Comparison of ENCODE assay signal across 9 mouse cellular contexts in genomic region chr5:37826706-37827625, GRCm38 (mm10). TPM values are rescaled to one million over a fixed set of nuclear protein-coding genes. Genes with fewer than 3 reads are reported as not detected.
DNase-seq lines count a peak whose midpoint lies in the region; ATAC-seq and TF ChIP-seq lines count a peak whose summit lies in the region.
"Had no signal": no experiment of that assay in that cellular context is flagged by ENCODE, and none has a peak within 500 bp of the region (broad histone marks: within the 10 kb centered on the region; RNA-seq: fewer than 3 reads in every experiment).

No protein-coding gene starts in this region.

- no peak for TF ChIP-seq CTCF in left cerebral cortex, adult 2 months (IDR thresholded peaks at IDR 0.05)

- under 1% methylated on average over 59 of the region's 59 CpGs for WGBS in heart, embryonic 12.5 days
- under 1% methylated on average over 59 of the region's 59 CpGs for WGBS in hindbrain, embryonic 10.5 days
- under 1% methylated on average over 59 of the region's 59 CpGs for WGBS in midbrain, embryonic 15.5 days

- H3K4me1 ChIP-seq in heart, embryonic 12.5 days (replicated peaks), result peaks cover 21% of the 10 kb centered on the region
- H3K4me1 ChIP-seq in hindbrain, embryonic 10.5 days (replicated peaks), result peaks cover 76% of the 10 kb centered on the region
- peaks cover 32% of the 10 kb centered on the region for H3K4me1 ChIP-seq in midbrain, embryonic 15.5 days

- no peak overlapping the region for H3K9ac ChIP-seq in heart, embryonic 12.5 days
- no peak overlapping the region for H3K9ac ChIP-seq in midbrain, embryonic 15.5 days

- intact Hi-C loops in left cerebral cortex, adult 2 months (cut with DNase I), result no loop called here

- H3K9me3 ChIP-seq in heart, embryonic 12.5 days (replicated peaks), result peaks cover 8% of the 10 kb centered on the region
- H3K9me3 ChIP-seq in hindbrain, embryonic 10.5 days, result 0 out of 2 replicates have a peak, but pooled peaks cover 4% of the 10 kb centered on the region
- H3K9me3 ChIP-seq in midbrain, embryonic 15.5 days, result no peaks in the 10 kb centered on the region

- H3K4me3 ChIP-seq in heart, embryonic 12.5 days, result peak overlapping the region; percentile 19
- peak overlapping the region; percentile 42 for H3K4me3 ChIP-seq in hindbrain, embryonic 10.5 days
- H3K4me3 ChIP-seq in midbrain, embryonic 15.5 days, result no peak overlapping the region
- H3K4me3 ChIP-seq in left cerebral cortex, adult 2 months, result no peak overlapping the region

- H3K27me3 ChIP-seq in heart, embryonic 12.5 days (replicated peaks), result peaks cover 92% of the 10 kb centered on the region
- peaks cover 99% of the 10 kb centered on the region for H3K27me3 ChIP-seq in hindbrain, embryonic 10.5 days (ENCODE audit: insufficient read depth, poor library complexity, severe bottlenecking)
- peaks cover 78% of the 10 kb centered on the region for H3K27me3 ChIP-seq in midbrain, embryonic 15.5 days (replicated peaks)

- H3K36me3 ChIP-seq in heart, embryonic 12.5 days, result no peaks in the 10 kb centered on the region
- H3K36me3 ChIP-seq in hindbrain, embryonic 10.5 days, result no peaks in the 10 kb centered on the region
- H3K36me3 ChIP-seq in midbrain, embryonic 15.5 days (replicated peaks), result no peaks in the 10 kb centered on the region

- no peak for DNase-seq in heart, adult 9 months (ENCODE audit: low spot score in 2 of 2)
- peak; percentile 85 for DNase-seq in embryo, embryonic 9.5 days (ENCODE audit: extremely low spot score)
- DNase-seq in hindbrain, embryonic 10.5 days (ENCODE audit: low spot score), result peak; percentile 82
- DNase-seq in gastrocnemius, postnatal 25 days, result no peak
- DNase-seq in adipocyte (ENCODE audit: low spot score), result no peak
- DNase-seq in left cerebral cortex, adult 2 months (ENCODE audit: extremely low spot score in 1 of 2, low spot score in 2 of 2), result no peak

- no peak for ATAC-seq in heart, embryonic 12.5 days (ENCODE audit: insufficient number of reproducible peaks, low FRiP score)
- ATAC-seq in midbrain, embryonic 15.5 days (replicated peaks), result no peak

- peak overlapping the region; percentile 48 for H3K4me2 ChIP-seq in heart, embryonic 12.5 days
- H3K4me2 ChIP-seq in midbrain, embryonic 15.5 days, result peak overlapping the region; percentile 7; the same call in 1 of the 2 replicates

- no peak overlapping the region for H3K27ac ChIP-seq in heart, embryonic 12.5 days (ENCODE audit: poor library complexity, severe bottlenecking)
- peak overlapping the region; percentile 76 for H3K27ac ChIP-seq in hindbrain, embryonic 10.5 days
- no peak overlapping the region for H3K27ac ChIP-seq in midbrain, embryonic 15.5 days
- no peak overlapping the region for H3K27ac ChIP-seq in left cerebral cortex, adult 2 months

RNA-seq across cellular contexts. Expression of gene Msx1, which starts 2.6 kb away (rescaled TPM):
- polyA plus RNA-seq in heart, embryonic 12.5 days (2016; fragmentation: Nextera tagmentation; extraction: Ambion mirVana), result 20.4 and 20.6 TPM in 2 replicates
- 188 and 212 TPM in 2 replicates for polyA plus RNA-seq in hindbrain, embryonic 10.5 days (2016; fragmentation: Nextera tagmentation; extraction: Ambion mirVana)
- 15.5 and 17.2 TPM in 2 replicates for polyA plus RNA-seq in midbrain, embryonic 15.5 days (2015; fragmentation: Nextera tagmentation; extraction: Ambion mirVana)
- total RNA-seq in gastrocnemius, postnatal 25 days (2021), result 1 to 10 TPM; 2.7 TPM
- total RNA-seq in left cerebral cortex, adult 2 months (2021), result 1 to 10 TPM; 3.1 to 3.3 TPM
- polyA plus RNA-seq: testis, adult 2 months had no signal

Comparison
In these comparisons a context has a peak if more than half of its experiments do, and no peak if none do; other contexts are left out.
1. H3K4me3 ChIP-seq: peak in heart, embryonic 12.5 days (single experiment) and hindbrain, embryonic 10.5 days (single experiment); none in midbrain, embryonic 15.5 days (single experiment) and left cerebral cortex, adult 2 months (single experiment).
2. DNase-seq: peak in embryo, embryonic 9.5 days (single experiment) and hindbrain, embryonic 10.5 days (single experiment); none in heart, adult 9 months (0 of 2), gastrocnemius, postnatal 25 days (single experiment), adipocyte (single experiment) and left cerebral cortex, adult 2 months (0 of 2).